Mouse (Mus musculus): ENCODE data around the gene Brd1. TPM values are rescaled to one million over a fixed set of nuclear protein-coding genes. Genes with fewer than 3 reads are reported as not detected.
"Not testable (repeated sequence)": the region's sequence is repeated elsewhere in the genome, so short reads cannot be mapped to it uniquely, and the experiment has no call there.

The Brd1 gene
- total RNA-seq (2015): 31.9 and 32.1 TPM in 2 replicates
- total RNA-seq (2017): 49.4 and 52.8 TPM in 2 replicates

- ATAC-seq (replicated peaks; ENCODE audit: poor library complexity): peak; percentile 64
Observed at GRCm38 (mm10) chr15:88733834-88734571, at the start of gene Brd1. TSS of gene Brd1 (minus strand) at chr15:88734233.

- not testable (repeated sequence) for ATAC-seq (replicated peaks; ENCODE audit: poor library complexity)
Observed at GRCm38 (mm10) chr15:88774630-88775029, 40.6 kb upstream of the Brd1 start.

DNA sequence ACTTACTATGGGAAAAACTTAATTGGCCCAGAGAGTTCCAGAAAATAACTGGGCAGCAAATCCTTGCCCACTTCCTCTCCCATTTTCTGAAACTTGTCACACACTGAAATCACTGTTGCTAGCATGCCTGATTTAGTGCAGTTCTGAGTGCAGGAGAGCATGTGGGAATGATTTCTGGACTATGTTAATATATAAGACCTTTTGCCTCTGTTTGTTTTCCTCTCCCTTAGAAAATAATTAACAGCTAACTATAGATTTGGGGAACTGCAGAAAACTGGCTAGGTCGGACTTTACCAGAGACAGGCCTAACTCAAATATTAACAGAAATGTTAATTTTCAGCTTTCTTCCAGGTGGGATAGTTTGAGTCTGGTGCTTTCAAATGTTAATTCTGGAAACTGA, 34.5 kb upstream of the Brd1 start:
- no peak for ATAC-seq (replicated peaks; ENCODE audit: poor library complexity)

GRCm38 (mm10) chr15:88766139-88766538, 32.1 kb upstream of the Brd1 start:
- peak; percentile 72 for ATAC-seq (replicated peaks; ENCODE audit: poor library complexity)

- ATAC-seq (replicated peaks; ENCODE audit: poor library complexity): peak; percentile 95
Observed at GRCm38 (mm10) chr15:88761551-88761950, 27.5 kb upstream of the Brd1 start.

GRCm38 (mm10) chr15:88758061-88758460, 24.0 kb upstream of the Brd1 start:
- ATAC-seq (replicated peaks; ENCODE audit: poor library complexity): no peak

DNA sequence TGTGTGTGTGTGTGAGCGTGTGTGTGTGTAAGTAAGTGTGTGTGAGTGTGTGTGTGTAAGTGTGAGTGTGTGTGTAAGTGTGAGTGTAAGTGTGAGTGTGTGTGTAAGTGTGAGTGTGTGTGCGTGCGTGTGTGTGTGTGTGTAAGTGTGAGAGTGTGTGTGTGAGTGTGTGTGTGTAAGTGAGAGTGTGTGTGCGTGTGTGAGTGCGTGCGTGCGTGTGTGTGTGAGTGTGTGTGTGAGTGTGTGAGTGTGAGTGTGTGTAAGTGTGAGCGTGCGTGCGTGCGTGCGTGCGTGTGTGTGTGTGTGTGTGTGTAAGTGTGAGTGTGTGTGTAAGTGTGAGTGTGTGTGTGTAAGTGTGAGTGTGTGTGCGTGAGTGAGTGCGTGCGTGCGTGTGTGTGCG, 21.7 kb upstream of the Brd1 start:
- no peak for ATAC-seq (replicated peaks; ENCODE audit: poor library complexity)

DNA sequence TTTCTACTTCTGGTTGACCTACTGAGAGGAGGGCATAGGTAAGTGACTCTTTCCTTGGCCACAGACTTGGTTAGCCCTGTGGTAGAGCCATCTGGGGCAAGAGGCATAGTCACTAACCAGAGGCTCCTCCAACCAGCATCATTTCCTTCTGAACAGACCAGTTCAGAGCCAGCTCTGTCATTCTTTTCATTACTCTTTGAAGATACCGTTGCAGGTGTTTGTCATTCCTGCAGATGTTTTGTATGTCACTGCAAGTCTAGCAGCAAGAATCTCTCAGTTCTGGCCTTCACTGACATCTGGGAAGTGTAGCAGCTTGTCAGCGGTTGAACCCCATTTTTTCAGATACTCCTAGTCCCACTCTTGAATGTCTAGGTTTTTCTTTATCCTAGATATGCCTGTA, 20.9 kb upstream of the Brd1 start:
- no peak for ATAC-seq (replicated peaks; ENCODE audit: poor library complexity)

DNA sequence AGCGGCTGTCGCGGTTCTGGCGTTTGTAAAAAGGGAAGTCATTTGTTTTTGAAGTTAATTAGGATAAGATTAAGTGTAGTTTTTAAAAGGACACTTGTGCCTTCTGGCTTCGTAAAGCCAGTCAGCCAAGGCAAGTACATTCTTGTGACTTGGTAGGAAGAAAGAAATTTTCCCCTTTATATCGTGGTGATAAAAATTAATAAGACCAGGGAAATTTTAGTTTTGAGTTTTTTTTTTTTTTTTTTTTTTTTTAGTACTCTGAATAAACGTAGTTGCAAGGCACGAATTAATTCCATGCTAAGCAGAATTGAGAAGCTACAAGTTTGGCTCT, 18.3 kb upstream of the Brd1 start:
- ATAC-seq (replicated peaks; ENCODE audit: poor library complexity): no peak

- ATAC-seq (replicated peaks; ENCODE audit: poor library complexity): peak; percentile 24
Observed at GRCm38 (mm10) chr15:88751564-88752402, 17.8 kb upstream of the Brd1 start, which contains the start of gene Zbed4. TSS of gene Zbed4 (plus strand) at chr15:88751660.

DNA sequence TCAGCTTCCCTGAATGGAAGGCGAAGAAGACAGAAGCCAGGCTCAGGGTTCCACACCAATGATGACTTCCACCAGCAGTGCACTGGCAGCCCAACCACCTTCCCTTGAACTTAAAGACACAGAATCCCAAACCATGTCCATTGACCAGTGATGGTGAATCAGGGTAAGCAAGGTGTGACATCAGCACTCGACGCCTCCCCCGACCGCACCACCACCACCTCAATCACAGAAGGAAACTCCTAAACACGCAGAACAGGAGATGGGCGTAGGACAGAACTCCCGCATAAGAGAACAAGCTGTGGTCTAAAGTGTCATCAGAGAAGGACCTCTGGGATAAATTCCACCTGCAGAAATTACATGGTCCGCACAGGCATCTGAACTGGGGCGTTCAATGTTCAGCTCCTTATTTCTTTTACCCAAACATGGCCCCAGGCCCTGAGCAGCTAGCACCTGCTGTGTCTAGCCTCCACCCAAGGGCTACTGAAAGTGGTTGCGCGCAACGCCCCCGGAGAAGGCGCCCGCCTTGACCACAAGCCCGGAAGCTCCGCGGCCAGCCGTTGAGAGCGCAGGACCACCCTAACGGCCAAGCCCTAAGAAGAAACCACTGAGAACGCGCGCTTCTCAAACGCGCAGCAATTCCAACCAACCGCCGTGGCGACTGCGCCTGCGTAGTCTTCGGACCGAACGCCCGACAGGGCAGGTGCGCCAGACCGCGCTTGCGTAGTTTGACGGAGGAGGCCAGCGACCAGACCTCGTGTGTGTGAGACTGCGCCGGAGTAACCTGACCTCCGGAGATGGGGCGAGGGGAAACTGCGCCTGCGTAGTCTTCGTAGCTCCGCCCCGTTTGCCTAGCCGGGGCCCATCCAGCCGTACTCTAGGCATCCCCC, 16.9 kb upstream of the Brd1 start:
- peak; percentile 84 for ATAC-seq (replicated peaks; ENCODE audit: poor library complexity)

DNA sequence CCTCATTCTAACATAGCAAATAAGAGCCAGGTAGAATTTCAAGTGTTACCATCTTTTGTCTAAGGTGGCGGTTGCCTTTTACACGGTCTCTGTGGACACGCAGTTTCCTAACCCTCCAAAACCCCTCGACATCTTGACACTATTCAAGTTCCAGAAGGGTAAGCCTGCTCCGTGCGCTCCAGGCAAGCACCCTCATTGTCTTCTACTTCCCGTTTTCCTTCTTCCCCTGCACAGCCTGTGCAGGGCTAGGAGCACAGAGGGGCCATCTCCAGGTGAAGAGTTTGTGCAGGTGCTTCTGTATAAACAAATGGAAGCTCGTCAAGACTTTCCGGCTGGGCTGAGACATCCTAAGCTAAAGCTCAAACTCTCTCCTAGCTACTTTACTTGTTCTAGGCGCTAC, 16.0 kb upstream of the Brd1 start:
- ATAC-seq (replicated peaks; ENCODE audit: poor library complexity): 0 out of 2 replicates have a peak, but pooled peaks have one; percentile 8

- ATAC-seq (replicated peaks; ENCODE audit: poor library complexity): not testable (repeated sequence)
Observed at GRCm38 (mm10) chr15:88749617-88750016, 15.6 kb upstream of the Brd1 start.

DNA sequence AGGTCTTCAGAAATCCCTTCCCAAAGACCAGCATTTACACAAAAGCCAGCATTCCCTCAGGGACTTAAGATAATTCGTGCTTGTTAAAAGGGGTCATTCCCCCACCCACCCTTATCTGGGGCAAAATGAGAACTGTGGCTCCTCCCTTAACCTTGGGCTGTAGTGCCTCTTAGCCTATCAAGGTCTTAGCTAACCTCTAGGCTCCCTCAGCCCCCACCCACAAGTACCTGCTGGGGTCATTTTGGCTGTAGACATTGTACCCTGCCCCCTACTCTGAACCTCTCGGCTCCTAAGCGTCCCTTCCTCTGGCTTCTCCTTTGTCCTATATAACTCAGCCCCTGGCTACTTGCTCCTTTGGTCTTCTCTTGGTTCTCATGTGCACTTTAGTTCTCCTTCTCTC, 11.9 kb upstream of the Brd1 start:
- no peak for ATAC-seq (replicated peaks; ENCODE audit: poor library complexity)

- ATAC-seq (replicated peaks; ENCODE audit: poor library complexity): peak; percentile 38
Observed at GRCm38 (mm10) chr15:88745347-88745746, 11.3 kb upstream of the Brd1 start.

DNA sequence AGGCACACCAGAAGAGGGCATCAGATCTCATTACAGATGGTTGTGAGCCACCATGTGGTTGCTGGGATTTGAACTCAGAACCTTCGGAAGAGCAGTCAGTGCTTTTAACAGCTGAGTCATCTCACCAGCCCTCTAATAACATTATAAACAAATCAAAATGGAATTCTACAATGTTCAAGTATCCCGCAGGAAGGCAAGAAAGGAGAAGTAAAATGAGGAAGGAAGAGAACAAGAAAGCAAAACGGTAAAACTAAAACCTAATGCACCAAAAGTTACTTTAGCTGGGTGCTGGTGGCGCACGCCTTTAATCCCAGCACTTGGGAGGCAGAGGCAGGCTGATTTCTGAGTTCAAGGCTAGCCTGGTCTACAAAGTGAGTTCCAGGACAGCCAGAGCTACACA, 9.3 kb upstream of the Brd1 start:
- peak; percentile 81 for ATAC-seq (replicated peaks; ENCODE audit: poor library complexity)

- no peak for ATAC-seq (replicated peaks; ENCODE audit: poor library complexity)
Observed at GRCm38 (mm10) chr15:88741366-88741765, 7.3 kb upstream of the Brd1 start.

- no peak for ATAC-seq (replicated peaks; ENCODE audit: poor library complexity)
Observed at GRCm38 (mm10) chr15:88738466-88738865, 4.4 kb upstream of the Brd1 start.

GRCm38 (mm10) chr15:88736166-88736565, 2.1 kb upstream of the Brd1 start:
- ATAC-seq (replicated peaks; ENCODE audit: poor library complexity): no peak

DNA sequence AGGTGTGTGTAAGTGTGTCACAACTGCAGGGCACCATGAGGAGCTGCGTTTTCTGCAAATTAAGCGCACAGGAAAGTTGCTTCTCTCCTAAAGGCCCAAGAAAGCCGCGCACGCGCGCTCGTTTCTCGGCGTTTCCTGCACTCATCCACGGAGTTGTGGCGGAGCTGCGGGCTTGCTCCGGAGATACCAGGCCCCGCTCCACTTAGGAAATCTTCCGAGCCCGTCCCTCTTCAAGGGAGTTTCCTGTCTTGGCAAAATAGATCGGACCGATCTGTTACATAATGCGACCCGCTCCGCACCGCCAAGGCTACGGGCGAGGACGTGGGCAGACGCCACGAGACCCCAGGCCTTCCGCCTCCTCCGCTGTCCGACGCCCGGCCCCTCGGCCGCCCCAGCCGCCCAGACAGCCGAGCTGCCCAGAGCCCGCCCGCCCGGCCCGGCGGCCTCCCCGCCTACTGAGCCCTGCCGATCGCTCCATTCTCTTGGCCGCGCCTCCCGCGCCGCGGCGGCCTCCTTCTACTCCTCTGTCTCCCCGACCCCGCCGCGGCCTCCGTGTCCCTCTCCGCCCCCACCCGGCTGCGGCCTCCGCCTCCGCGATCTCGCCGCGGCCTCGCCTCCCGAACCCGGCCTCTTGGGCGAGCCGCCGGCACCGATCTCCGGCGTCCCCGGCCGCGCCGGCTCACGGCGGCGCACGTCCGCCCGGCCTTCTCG, 837 bp downstream of the Brd1 start:
- peak; percentile 32 for ATAC-seq (replicated peaks; ENCODE audit: poor library complexity)

Measured in megakaryocyte progenitor cell, adult 5-6 weeks (primary cell).